Mouse (Mus musculus) lung, postnatal 36 days (tissue): ENCODE data around the gene Mrpl23.

ENCODE experiments used
- DNase-seq: peaks from one replicate; pipeline ENCODE4 v3.0.0; 2022; ENCODE audit warnings: mixed read lengths

Mrpl23 gene

GRCm38 (mm10) chr7:142523200-142523990 lies 9.1 kb upstream of the Mrpl23 start:
- no peak for DNase-seq

DNA sequence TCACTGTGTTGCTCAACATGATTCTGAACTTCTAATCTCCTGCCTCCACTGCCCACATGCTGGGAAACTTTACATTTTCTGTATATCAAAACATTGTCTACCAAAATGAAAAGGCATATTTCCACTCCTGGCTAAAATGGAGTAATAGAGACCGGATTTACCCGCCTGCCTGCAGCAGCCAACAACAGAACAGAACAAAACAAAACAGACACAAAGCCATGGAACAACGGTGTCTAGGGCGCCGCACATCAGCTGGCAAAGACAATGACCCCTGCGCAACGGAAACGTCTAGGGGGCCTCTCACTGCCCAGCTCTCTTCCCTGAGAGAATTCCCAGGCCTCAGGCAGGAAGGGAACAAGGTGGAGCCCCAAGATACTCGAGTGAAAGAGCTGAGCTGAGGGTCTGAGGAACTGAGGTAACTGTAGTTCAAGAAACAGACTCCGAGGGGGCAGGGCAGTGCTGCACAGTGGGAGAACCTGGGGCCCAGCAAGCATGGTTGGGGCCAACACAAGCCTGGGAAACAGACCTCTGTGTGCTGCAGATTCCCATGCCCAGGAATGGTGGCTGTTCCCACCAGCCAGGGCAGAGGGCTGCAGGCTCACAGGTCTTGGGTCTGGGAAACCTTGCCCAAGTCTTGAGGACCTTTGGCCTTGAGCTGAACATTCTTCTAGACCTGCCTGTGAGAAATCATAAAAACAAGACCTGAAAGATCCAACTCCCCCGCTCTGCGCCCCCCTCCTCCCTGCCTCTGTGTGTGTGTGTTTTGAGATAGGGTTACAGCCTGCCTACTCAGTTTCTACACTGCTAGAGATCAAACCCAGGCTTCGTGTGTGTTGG lies 6.9 kb upstream of the Mrpl23 start:
- no peak for DNase-seq

DNA sequence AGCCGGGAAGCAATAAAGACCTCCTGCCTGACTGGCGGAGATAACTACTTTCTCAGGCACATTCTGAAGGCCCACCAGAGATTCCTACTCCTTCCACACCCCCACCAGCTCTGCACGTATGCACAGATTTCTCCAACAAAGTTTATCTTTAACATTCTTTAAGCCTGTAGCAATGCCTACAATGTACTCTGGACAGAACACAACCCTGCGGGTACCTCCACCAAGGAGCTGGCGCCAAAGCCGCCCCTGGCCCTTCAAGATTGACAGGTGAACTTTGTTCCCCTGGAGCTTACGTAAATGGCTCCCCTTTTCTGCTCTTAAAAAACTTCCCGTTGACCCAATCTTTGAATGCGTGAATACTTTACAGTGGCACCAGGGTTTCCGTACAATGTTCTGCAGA lies 3.1 kb upstream of the Mrpl23 start:
- no peak for DNase-seq

GRCm38 (mm10) chr7:142531973-142532521 lies 439 bp upstream of the Mrpl23 start:
- no peak for DNase-seq

GRCm38 (mm10) chr7:142533059-142533855 lies 771 bp downstream of the Mrpl23 start:
- peak; percentile 88 for DNase-seq

DNA sequence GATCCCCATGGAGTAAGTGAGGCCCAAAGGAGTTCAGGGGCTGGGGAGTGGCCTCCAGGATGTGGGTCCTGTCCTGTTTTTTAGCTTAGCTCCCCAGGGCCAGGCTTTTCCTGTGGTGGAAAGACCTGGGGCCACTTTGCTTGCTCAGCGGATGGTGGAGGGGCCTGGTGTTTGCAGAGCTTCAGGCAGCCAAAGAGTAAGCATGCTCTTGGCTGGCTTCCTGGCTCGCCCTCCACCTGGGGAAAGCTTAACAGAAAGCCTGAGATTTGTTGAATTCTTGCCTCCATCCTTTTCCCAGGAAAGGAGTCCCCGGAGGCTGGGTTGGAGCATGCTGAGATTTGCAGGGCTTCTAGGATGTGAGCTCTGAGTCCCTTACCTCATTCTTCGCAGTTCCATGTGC lies 2.6 kb downstream of the Mrpl23 start:
- DNase-seq, result no peak

GRCm38 (mm10) chr7:142535832-142536231 lies 3.3 kb downstream of the Mrpl23 start:
- no peak for DNase-seq

DNA sequence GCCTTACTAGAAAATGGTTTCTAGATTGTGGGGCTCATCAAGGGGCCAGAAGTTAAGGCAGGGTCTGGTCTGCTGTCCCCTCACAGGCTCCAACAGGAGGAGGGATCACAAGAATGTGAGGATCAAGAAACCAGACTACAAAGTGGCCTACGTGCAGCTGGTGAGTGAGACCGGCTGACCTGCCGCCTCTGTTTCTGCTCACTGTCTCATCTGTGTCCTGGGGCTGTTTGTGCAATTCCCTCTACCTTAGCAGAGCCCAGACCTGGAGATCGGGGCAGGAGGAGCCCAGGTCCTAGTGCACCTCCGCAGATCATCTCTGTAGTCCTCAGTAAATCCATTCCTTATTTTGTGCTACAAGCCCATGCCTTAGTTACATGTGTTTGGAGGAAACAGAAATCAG lies 4.7 kb downstream of the Mrpl23 start:
- no peak for DNase-seq

GRCm38 (mm10) chr7:142537879-142538278 lies 5.4 kb downstream of the Mrpl23 start:
- DNase-seq, result peak; percentile 72

DNA sequence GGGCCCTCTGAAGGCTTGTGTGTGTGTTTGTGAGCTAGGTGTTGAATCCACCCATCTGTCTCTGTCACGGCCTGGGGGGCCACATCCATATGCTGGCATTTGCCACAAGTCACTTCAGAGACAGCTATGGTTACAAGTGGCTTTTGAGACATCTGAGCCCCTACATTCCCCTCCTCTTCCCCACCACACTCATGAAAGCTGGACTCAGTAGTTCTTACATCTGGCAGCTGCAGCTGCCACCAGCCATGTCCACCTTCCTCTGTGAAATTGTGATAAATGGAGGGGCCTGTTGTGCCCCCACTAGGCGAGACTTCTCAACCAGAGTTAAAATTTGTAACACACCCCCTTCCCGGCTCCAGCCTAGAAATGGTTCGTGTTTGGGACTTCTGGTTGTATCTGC lies 5.8 kb downstream of the Mrpl23 start:
- no peak for DNase-seq

GRCm38 (mm10) chr7:142538766-142539165 lies 6.3 kb downstream of the Mrpl23 start:
- DNase-seq, result no peak

- DNase-seq, result no peak
Measured at GRCm38 (mm10) chr7:142539828-142540227, 7.3 kb downstream of the Mrpl23 start.

DNA sequence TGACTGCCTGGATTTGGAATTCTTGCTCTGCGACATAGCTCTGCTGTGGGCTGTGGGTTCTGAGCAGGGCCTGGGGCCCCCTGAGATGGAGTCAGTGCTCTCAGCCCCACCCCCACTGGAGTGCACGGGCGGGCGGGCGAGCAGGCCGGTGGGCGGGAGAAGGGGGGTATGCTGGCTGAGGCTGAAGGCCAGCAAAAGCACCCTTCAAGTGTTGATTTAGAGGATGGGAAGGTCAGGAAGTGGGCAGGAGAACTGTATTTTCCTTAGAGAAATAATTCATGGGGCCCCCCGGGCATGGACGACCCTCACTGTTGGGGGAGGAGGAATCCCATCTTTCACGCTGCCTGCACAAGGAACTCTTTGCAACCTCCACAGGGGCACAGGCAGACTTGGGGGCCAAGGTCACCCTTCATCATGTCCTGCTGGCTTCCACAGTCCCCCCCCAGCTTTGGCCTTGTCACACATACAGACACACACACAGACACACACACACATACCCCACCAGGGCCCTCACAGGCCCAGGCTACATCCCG lies 10.4 kb downstream of the Mrpl23 start:
- DNase-seq, result no peak

DNA sequence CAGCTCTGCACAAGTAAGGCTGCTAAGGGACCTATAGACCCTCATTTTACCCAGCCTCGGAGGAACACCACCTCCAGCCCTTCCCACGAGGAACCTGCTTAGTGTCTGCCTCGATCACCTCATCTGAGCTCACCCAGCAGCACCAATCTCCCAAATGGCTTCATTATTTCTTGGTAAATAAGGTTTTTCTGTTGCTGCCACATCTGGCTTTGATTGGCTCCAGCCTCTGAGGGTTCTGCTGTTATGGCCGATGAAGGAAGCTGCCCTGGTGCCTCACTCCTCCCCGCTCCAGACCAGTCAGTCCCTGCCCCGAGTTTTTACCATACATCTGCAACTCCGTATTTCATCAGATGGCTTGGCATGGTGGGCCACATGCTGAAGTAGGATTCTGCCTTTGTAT lies 13.5 kb downstream of the Mrpl23 start:
- no peak for DNase-seq

DNA sequence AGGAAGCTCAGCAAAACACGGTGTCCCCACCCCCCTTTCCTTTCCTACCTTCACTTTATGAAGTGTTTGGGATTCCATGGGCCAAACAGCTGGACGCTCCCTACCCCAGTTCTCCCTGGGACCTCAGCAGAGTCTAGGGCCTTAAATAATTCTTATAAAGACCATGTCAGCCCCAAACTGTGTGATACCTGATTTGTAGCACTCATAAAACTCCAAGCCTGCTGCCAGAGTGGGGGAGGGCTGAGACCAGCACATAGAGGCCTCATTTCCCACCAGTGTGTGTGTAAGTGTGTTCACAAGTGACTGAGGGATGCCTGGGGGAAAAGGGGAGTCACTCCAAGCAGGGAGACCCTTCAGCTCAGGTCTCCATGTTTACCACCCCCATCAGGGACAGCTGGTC lies 15.4 kb downstream of the Mrpl23 start:
- no peak for DNase-seq

DNA sequence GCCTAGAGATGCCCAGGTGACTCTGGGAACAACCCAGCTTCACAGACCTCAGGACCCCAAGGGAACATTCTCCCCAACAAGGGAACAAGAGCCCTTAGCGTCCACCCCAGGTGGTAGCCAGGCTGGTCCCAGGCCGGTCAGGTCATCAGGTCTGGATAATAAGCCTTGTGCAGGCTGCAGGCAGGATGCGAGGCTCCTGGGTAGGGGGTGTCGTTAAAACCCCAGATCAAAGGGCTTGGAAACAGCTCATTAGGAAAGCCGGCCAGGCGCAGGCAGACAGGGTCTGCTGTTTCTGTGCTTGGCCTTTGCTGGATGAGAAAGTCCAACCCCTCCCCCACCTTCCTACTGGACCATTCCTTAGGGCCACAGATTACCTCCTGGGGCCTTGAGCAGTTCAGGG lies 16.2 kb downstream of the Mrpl23 start:
- DNase-seq, result no peak

- no peak for DNase-seq
Measured at GRCm38 (mm10) chr7:142549941-142550763, 17.7 kb downstream of the Mrpl23 start.

DNA sequence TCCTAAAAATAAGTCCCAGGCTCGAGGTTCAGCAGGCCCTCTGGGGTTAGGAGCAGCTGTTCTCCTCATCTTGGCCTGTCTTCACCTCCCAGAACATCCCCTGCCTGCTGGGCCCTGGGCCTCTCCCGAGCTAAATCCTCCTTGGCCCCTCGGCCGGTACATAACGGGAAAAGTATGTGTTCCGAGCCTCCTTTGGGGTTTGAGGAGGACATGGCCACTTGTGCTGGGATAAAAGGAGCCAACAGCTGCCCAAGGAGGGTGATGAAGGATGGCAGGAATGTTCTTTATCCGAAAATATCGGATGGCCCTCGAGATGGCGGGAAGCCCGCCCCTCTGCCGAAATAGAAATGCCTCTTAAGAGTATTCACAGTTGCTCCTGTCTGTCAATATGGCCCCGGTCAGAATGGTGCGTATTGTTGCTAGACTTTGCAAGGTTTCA lies 18.5 kb downstream of the Mrpl23 start:
- DNase-seq, result no peak

DNA sequence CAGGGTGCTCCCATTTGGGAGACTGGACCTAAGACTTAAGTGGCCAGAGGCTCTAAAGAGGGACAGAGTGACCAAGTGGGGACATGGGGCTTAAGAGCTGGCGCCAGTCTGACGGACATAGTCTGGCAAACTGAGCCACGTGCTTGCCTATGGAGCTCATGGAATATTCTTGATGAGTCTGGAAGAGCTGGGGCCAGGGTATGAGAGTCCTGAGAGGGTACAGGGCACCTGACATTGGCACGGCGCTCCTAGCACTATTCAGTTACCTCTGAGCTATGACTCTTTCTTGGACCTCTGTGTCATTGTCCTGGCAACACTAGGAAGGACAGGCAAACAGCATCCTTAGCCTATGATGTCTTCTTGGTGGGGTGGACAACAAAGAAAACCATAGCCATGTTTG lies 19.2 kb downstream of the Mrpl23 start:
- no peak for DNase-seq

- no peak for DNase-seq
Measured at GRCm38 (mm10) chr7:142552591-142553416, 20.3 kb downstream of the Mrpl23 start.
